ENCODE assay signal across 21 mouse cellular contexts in the genomic region with DNA sequence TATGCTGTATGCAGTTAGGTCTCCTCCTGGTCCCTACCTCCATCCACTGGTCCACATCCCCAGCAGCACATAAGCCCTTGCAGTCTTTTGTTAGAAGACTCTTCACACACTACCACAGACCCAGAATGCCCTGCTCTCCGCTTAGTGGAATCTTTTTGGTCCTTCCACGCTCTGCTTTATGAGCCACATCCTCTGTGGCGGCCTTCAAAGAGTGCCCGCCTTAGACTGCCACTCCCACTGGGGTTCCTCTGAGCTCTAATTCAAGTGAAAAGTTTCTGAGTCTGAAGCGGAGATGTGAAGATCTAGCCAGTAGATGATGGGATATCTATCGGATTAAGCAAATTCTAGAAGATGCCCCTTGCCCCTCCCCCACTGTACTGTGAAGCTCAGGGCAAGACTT. TPM values are rescaled to one million over a fixed set of nuclear protein-coding genes. Genes with fewer than 3 reads are reported as not detected.
DNase-seq lines count a peak whose midpoint lies in the region; ATAC-seq and TF ChIP-seq lines count a peak whose summit lies in the region.
"Had no signal": no experiment of that assay in that cellular context is flagged by ENCODE, and none has a peak within 500 bp of the region (broad histone marks: within the 10 kb centered on the region; RNA-seq: fewer than 3 reads in every experiment).

No protein-coding gene starts in this region.

- WGBS in spleen, adult 2 months, result 51% methylated on average over 6 of the region's 6 CpGs
- WGBS in thymus, adult 2 months, result 10% methylated on average over 6 of the region's 6 CpGs
- 63% methylated on average over 6 of the region's 6 CpGs for WGBS in kidney, embryonic 15.5 days

- TF ChIP-seq POLR2A in spleen, adult 2 months (IDR thresholded peaks at IDR 0.05; ENCODE audit: low read depth, low read length), result no peak
- TF ChIP-seq POLR2A in thymus, adult 2 months (IDR thresholded peaks at IDR 0.05; ENCODE audit: control insufficient read depth, extremely low read depth, insufficient read depth, low read length, poor library complexity), result no peak

- no peaks in the 10 kb centered on the region for H3K36me3 ChIP-seq in spleen, adult 2 months (ENCODE audit: control insufficient read depth, insufficient read depth, low read length)
- H3K36me3 ChIP-seq in thymus, adult 2 months (ENCODE audit: control insufficient read depth, insufficient read depth, low read length), result no peaks in the 10 kb centered on the region
- no peaks in the 10 kb centered on the region for H3K36me3 ChIP-seq in kidney, embryonic 15.5 days
- H3K36me3 ChIP-seq: heart, embryonic 10.5 days; hindbrain, embryonic 15.5 days; limb, embryonic 15.5 days; neural tube, embryonic 12.5 days had no signal

- no peak for ATAC-seq in kidney, embryonic 15.5 days (replicated peaks; ENCODE audit: low FRiP score)
- ATAC-seq: forebrain, embryonic 14.5 days; liver, postnatal 0 days had no signal

- no peak overlapping the region for H3K9ac ChIP-seq in kidney, embryonic 15.5 days
- H3K9ac ChIP-seq: hindbrain, embryonic 15.5 days; limb, embryonic 15.5 days; liver, postnatal 0 days; neural tube, embryonic 12.5 days had no signal

- peak overlapping the region; percentile 81 for H3K27ac ChIP-seq in spleen, adult 2 months (ENCODE audit: insufficient read depth, low read length)
- peak overlapping the region; percentile 32 for H3K27ac ChIP-seq in thymus, adult 2 months (ENCODE audit: control insufficient read depth, insufficient read depth, low read length)
- no peak overlapping the region for H3K27ac ChIP-seq in kidney, embryonic 15.5 days
- H3K27ac ChIP-seq: heart, embryonic 10.5 days; hindbrain, embryonic 15.5 days; limb, embryonic 15.5 days; neural tube, embryonic 12.5 days had no signal

- H3K4me1 ChIP-seq in spleen, adult 2 months (ENCODE audit: control insufficient read depth, insufficient read depth, insufficient read length), result peaks cover 4% of the 10 kb centered on the region; the same call in 1 of the 2 replicates
- peaks cover 24% of the 10 kb centered on the region for H3K4me1 ChIP-seq in thymus, adult 2 months (replicated peaks; ENCODE audit: control insufficient read depth, insufficient read depth, low read length)
- H3K4me1 ChIP-seq in kidney, embryonic 15.5 days, result peaks cover 23% of the 10 kb centered on the region

- H3K4me3 ChIP-seq in spleen, adult 2 months (ENCODE audit: extremely low read depth, insufficient read depth, insufficient read length), result no peak overlapping the region
- H3K4me3 ChIP-seq in thymus, adult 2 months (ENCODE audit: control insufficient read depth, insufficient read depth, low read length), result no peak overlapping the region
- H3K4me3 ChIP-seq in kidney, embryonic 15.5 days (replicated peaks), result no peak overlapping the region
- H3K4me3 ChIP-seq: erythroblast, embryonic 14.5 days; heart, embryonic 10.5 days; hindbrain, embryonic 15.5 days; limb, embryonic 15.5 days; megakaryocyte, embryonic 14.5 days; neural tube, embryonic 12.5 days had no signal

- no peaks in the 10 kb centered on the region for H3K9me3 ChIP-seq in kidney, embryonic 15.5 days (replicated peaks)
- H3K9me3 ChIP-seq: heart, embryonic 10.5 days; hindbrain, embryonic 15.5 days; limb, embryonic 15.5 days; megakaryocyte, embryonic 14.5 days; neural tube, embryonic 12.5 days had no signal

- intact Hi-C loops in left cerebral cortex, postnatal 25 days (cut with DNase I), result no loop called here

- H3K27me3 ChIP-seq in spleen, adult 2 months (ENCODE audit: control insufficient read depth, insufficient read depth, low read length), result no peaks in the 10 kb centered on the region
- no peaks in the 10 kb centered on the region for H3K27me3 ChIP-seq in thymus, adult 2 months (ENCODE audit: control insufficient read depth, insufficient read depth, low read length)
- no peaks in the 10 kb centered on the region for H3K27me3 ChIP-seq in kidney, embryonic 15.5 days
- H3K27me3 ChIP-seq: hindbrain, embryonic 15.5 days; limb, embryonic 15.5 days; neural tube, embryonic 12.5 days had no signal

- no peak overlapping the region for H3K4me2 ChIP-seq in kidney, embryonic 15.5 days
- H3K4me2 ChIP-seq: hindbrain, embryonic 15.5 days; limb, embryonic 15.5 days; neural tube, embryonic 12.5 days had no signal

- no peak for TF ChIP-seq CTCF in spleen, adult 2 months (IDR thresholded peaks at IDR 0.05; ENCODE audit: extremely low read depth, insufficient read depth, insufficient read length, insufficient replicate concordance)
- TF ChIP-seq CTCF in thymus, adult 2 months (IDR thresholded peaks at IDR 0.05; ENCODE audit: borderline replicate concordance, control insufficient read depth, extremely low read depth, insufficient read depth, low read length, poor library complexity), result no peak

- peak; percentile 40 to 44 for DNase-seq in spleen, adult 2 months (ENCODE audit: low read depth in 1 of 2, low spot score in 2 of 2)
- no peak for DNase-seq in spleen, postnatal 4 days (ENCODE audit: low spot score in 2 of 2)
- peak; percentile 87 for DNase-seq in T-cell, adult 2 months (ENCODE audit: low spot score)
- DNase-seq in thymus, adult 2 months, result peak; percentile 79
- no peak for DNase-seq in left cerebral cortex, postnatal 25 days (ENCODE audit: low spot score in 2 of 2)
- no peak for DNase-seq in kidney, postnatal 4 days
- DNase-seq: adrenal gland, postnatal 14 days; B cell, adult 2 months; cerebellum, adult 18-20 months; gastrocnemius, postnatal 25 days; heart, postnatal 10 days; liver, postnatal 0 days; right cerebral cortex, postnatal 25 days had no signal

RNA-seq across cellular contexts. Expression of a gene that starts 47.9 kb away (rescaled TPM):
- 1.9 and 2.7 TPM in 2 replicates for polyA plus RNA-seq in spleen, adult 2 months (2012; rRNA removed)
- 6.2 TPM in 2 replicates for polyA plus RNA-seq in thymus, adult 2 months (2012; rRNA removed)
- 10 to 100 TPM; 35.0 to 35.7 TPM for total RNA-seq in left cerebral cortex, postnatal 25 days (2021)
- 23.0 and 23.1 TPM in 2 replicates for polyA plus RNA-seq in kidney, embryonic 15.5 days (2015; fragmentation: Nextera tagmentation; extraction: Ambion mirVana)

Comparison
In these comparisons a context has a peak if more than half of its experiments do, and no peak if none do; other contexts are left out.
1. DNase-seq: peak in spleen, adult 2 months (2 of 2), T-cell, adult 2 months (single experiment) and thymus, adult 2 months (single experiment); none in spleen, postnatal 4 days (0 of 2), left cerebral cortex, postnatal 25 days (0 of 2) and kidney, postnatal 4 days (0 of 2).